Mouse (Mus musculus): ENCODE measurements at regions not wholly inside any gene's neighbourhood (a gene's known extent, or its start where the extent isn't known, plus 50 kb on each side); places are given as distances from the start of the nearest gene placed in this dataset.

DNA sequence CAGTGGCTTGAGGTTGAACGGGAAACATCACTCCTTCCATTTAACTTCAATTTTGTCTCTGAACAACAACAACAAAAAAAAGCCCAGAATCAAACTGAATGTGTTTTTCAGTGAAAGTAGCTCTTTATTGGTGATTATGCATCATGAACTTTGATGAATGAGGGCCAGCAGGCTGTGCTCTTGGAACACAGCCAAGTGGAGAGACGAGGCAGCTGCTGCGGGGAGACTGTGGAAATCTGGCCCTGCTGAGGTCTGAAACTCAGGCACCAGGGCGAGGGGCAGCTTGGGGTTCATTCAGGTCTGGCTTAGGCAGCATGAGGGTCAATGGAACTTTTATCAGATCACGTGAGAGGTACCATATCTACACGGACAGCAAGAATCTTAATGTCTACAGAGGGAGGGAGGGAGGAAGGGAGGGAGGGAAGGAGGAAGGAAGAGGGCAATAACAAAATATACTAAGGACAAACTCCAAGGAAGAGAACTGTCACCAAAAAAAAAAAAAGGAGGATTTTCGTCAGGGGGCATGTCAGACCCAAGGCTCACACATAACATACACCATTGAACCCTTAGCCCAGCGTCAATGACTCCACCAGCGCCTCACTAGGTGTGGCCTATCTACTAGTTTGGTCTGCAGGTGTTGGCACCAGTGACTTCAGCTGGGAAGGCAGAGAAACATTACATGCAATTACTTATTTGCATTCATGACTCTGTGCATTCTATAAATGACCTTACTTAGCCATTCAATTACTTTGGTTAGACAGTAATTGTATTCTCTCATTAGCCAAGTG, 239.0 kb upstream of the Fat1 start:
- ATAC-seq (ENCODE audit: low FRiP score) (peak; percentile 84; the same call in 1 of the 2 replicates), DNase-seq (ENCODE audit: low spot score) (peak; percentile 60)
- H3K4me2 ChIP-seq (replicated peaks; ENCODE audit: low read depth, low read length), result no peak overlapping the region
- H3K36me3 ChIP-seq (ENCODE audit: control insufficient read depth, insufficient read depth, low read length), result no peaks in the 10 kb centered on the region
- H3K9me3 ChIP-seq (ENCODE audit: control insufficient read depth, low read length), result no peaks in the 10 kb centered on the region
- H3K4me1 ChIP-seq (replicated peaks; ENCODE audit: control insufficient read depth, insufficient read depth, low read length), result no peaks in the 10 kb centered on the region
- no peaks in the 10 kb centered on the region for H3K27me3 ChIP-seq (ENCODE audit: control insufficient read depth, insufficient read depth, low read length)
- H3K27ac ChIP-seq (ENCODE audit: low read depth, low read length), result no peak overlapping the region
- no peak overlapping the region for H3K4me3 ChIP-seq (ENCODE audit: low read depth, low read length)
- 47% methylated on average over 9 of the region's 9 CpGs for WGBS
- no peak overlapping the region for H3K9ac ChIP-seq (ENCODE audit: low read depth, low read length)

DNA sequence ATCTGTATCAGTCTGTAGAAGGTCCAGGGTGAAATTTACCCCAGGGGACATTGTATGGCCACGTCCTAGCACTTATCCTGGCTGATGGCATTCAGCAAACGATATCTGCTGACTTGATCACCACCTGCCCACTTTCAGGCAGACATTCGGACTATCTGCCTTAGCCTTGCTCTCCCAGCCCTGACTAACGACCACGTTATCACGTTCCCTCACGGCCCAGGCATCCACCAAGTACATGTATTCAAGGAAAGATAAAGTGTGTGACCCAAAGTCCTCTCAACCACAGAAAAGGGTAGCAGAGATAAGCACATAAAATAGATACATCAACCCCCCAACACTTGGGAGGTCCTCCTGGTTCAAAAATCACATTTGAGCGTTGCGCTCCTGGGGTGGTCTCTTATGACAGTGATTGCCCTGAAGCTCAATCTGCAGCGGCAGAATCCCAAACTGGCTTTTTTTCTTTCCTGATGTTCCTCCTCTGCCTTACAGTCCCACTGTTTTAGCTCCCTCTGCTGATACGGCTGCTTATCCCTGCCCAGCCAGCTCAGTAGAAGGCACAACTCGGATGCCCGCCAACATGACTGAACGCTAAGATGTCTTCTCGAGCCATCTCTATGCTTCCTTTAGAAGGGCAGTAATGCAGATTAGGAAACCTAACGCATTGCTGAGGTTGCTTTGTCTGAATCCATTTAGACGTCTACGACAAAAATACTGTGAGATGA, 235.7 kb upstream of the Fat1 start:
- ATAC-seq (ENCODE audit: low FRiP score), result no peak
- H3K4me3 ChIP-seq (ENCODE audit: low read depth, low read length), result no peak overlapping the region
- 89% methylated on average over 18 of the region's 18 CpGs for WGBS

DNA sequence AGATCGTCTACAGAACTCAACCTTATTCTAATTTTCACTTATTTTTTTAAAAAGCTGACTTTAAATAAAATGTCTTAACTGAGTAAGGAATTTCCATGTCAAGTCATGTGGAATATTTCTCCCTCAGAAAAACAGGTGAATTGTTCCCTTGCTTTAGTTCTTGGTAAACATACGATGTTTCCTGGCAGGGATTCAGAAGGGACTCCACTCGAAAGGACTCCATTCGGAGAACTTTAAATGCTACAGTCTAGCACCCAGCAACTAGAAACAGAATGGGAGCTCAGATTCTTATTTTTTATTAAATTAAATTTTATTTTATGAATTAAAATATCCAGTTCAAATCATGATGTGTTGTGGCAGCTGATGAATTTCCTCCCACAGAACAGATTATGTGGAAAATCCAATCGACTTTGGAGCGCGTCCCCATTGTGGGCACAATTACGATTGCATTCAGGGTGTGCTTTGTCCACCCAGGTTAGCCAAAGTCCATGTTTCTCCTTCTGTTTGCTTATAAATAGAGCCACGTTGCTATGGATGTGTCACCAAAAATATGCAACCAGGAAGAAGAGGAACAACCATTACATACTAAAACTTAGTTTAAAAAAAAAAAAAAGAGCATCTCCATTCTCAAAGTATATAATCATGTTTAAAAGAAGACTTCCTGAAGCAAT, 230.5 kb upstream of the Fat1 start:
- H3K4me1 ChIP-seq (replicated peaks; ENCODE audit: control insufficient read depth, insufficient read depth, low read length), result no peaks in the 10 kb centered on the region
- DNase-seq (ENCODE audit: low spot score), result no peak
- no peak overlapping the region for H3K4me2 ChIP-seq (replicated peaks; ENCODE audit: low read depth, low read length)
- no peaks in the 10 kb centered on the region for H3K36me3 ChIP-seq (ENCODE audit: control insufficient read depth, insufficient read depth, low read length)
- H3K27me3 ChIP-seq (ENCODE audit: control insufficient read depth, insufficient read depth, low read length), result no peaks in the 10 kb centered on the region
- no peak overlapping the region for H3K9ac ChIP-seq (ENCODE audit: low read depth, low read length)
- no peak overlapping the region for H3K27ac ChIP-seq (ENCODE audit: low read depth, low read length)
- H3K4me3 ChIP-seq (ENCODE audit: low read depth, low read length), result no peak overlapping the region
- WGBS, result 90% methylated on average over 9 of the region's 9 CpGs
- ATAC-seq (ENCODE audit: low FRiP score), result no peak
- H3K9me3 ChIP-seq (ENCODE audit: control insufficient read depth, low read length), result no peaks in the 10 kb centered on the region

More for the DNA sequence above, 235.7 kb upstream of the Fat1 start:
- no peaks in the 10 kb centered on the region for H3K4me1 ChIP-seq (replicated peaks; ENCODE audit: control insufficient read depth, insufficient read depth, low read length)
- no peaks in the 10 kb centered on the region for H3K36me3 ChIP-seq (ENCODE audit: control insufficient read depth, insufficient read depth, low read length)
- no peak overlapping the region for H3K4me2 ChIP-seq (replicated peaks; ENCODE audit: low read depth, low read length)
- no peak for DNase-seq (ENCODE audit: low spot score)
- H3K27ac ChIP-seq (ENCODE audit: low read depth, low read length), result no peak overlapping the region
- no peaks in the 10 kb centered on the region for H3K9me3 ChIP-seq (ENCODE audit: control insufficient read depth, low read length)
- no peak overlapping the region for H3K9ac ChIP-seq (ENCODE audit: low read depth, low read length)
- H3K27me3 ChIP-seq (ENCODE audit: control insufficient read depth, insufficient read depth, low read length), result no peaks in the 10 kb centered on the region

DNA sequence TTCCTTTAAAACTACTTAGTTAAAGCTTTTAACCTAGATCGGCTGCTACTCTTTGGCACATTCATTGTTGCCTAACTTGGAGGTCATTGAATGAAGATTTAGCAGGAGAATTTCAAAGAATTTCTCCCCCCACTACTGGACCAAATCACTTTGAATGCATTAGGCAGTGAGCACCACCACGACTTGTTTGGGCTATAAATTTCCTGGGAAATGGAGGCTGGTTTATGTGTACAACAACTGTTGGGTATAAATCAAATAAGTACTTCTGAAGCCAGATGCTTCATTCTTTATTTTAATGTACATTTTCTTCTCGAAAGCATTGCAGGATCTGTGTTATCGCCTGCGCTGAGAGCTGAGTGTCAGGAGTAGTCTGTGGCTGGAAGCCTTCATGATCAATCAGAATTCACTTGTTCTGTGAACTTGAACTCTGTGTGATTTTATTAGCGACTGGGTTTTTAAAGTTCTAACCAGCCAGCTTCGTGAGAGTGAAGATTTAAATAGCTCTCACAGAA, 226.5 kb upstream of the Fat1 start:
- H3K27me3 ChIP-seq (ENCODE audit: control insufficient read depth, insufficient read depth, low read length), result no peaks in the 10 kb centered on the region
- no peak overlapping the region for H3K9ac ChIP-seq (ENCODE audit: low read depth, low read length)
- H3K4me3 ChIP-seq (ENCODE audit: low read depth, low read length), result no peak overlapping the region
- no peaks in the 10 kb centered on the region for H3K4me1 ChIP-seq (replicated peaks; ENCODE audit: control insufficient read depth, insufficient read depth, low read length)
- WGBS, result 84% methylated on average over 7 of the region's 7 CpGs
- no peak for DNase-seq (ENCODE audit: low spot score)
- H3K36me3 ChIP-seq (ENCODE audit: control insufficient read depth, insufficient read depth, low read length), result no peaks in the 10 kb centered on the region
- no peak for ATAC-seq (ENCODE audit: low FRiP score)
- no peak overlapping the region for H3K4me2 ChIP-seq (replicated peaks; ENCODE audit: low read depth, low read length)
- H3K9me3 ChIP-seq (ENCODE audit: control insufficient read depth, low read length), result no peaks in the 10 kb centered on the region
- no peak overlapping the region for H3K27ac ChIP-seq (ENCODE audit: low read depth, low read length)

DNA sequence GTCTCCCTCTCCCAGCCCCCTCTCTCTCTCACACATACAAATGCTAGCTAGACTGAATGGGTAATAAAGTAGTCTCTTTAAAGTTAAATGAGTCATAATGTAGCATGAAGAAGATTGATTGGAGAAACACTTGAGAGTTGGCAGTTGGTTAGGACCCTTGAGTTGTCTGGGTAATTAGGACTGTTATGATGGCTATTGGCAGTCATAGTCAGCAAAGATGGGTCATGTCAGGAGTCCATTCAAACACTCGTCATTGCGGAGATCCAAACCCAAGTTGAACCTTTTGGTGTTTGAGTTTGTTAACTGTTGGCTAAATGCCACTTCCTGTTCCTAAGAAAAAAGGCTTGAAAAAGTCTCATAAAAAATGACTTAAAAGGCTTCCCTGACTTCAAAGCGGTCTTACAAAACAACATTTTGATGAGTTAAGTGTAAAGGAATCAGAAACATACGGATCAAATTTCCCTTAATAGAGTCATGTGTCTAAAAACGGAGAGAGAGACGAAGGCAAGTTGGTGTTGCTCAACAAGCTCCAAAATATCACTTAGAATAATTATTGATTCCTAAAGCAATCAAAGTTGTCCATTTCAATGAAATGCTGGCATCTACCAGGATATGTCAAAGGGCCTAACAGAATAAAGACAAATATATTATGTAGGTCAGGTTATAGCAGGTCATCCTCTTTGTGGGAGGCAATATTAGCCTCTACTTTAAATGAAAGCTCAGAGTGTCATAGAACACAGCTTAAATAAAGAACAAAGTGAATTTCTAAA, 225.9 kb upstream of the Fat1 start:
- Histone ChIP-seq H3K4me3 (ENCODE audit: low read depth, low read length) (no peak overlapping the region), H3K9ac (ENCODE audit: low read depth, low read length) (no peak overlapping the region), H3K27ac (ENCODE audit: low read depth, low read length) (no peak overlapping the region), H3K9me3 (ENCODE audit: control insufficient read depth, low read length) (no peaks in the 10 kb centered on the region), H3K27me3 (ENCODE audit: control insufficient read depth, insufficient read depth, low read length) (no peaks in the 10 kb centered on the region), H3K4me2 (replicated peaks; ENCODE audit: low read depth, low read length) (no peak overlapping the region), H3K36me3 (ENCODE audit: control insufficient read depth, insufficient read depth, low read length) (no peaks in the 10 kb centered on the region), H3K4me1 (replicated peaks; ENCODE audit: control insufficient read depth, insufficient read depth, low read length) (no peaks in the 10 kb centered on the region)
- no peak for DNase-seq (ENCODE audit: low spot score)
- WGBS, result 77% methylated on average over 6 of the region's 6 CpGs
- ATAC-seq (ENCODE audit: low FRiP score), result no peak

DNA sequence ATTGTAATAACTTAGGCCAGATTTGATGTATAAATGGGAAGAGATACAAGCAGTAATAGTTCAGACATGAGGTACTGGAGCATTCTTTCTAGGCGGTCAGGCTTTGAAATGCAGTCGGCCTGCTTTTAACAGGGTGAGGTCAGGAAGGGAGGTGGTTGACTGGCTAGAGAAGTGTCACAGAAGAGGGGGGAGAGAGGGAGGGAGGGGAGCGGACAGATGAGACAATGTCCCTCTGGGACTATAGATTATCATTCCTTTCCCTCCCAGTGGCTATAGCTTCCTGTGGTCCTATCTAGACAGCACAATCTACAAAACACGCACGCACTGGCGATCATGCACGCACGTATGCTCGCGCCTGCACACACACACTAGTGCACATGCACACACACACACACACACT, 200.7 kb upstream of the Fat1 start:
- Histone ChIP-seq H3K9ac (ENCODE audit: low read depth, low read length) (no peak overlapping the region), H3K4me1 (replicated peaks; ENCODE audit: control insufficient read depth, insufficient read depth, low read length) (no peaks in the 10 kb centered on the region), H3K9me3 (ENCODE audit: control insufficient read depth, low read length) (no peaks in the 10 kb centered on the region), H3K27me3 (ENCODE audit: control insufficient read depth, insufficient read depth, low read length) (no peaks in the 10 kb centered on the region), H3K27ac (ENCODE audit: low read depth, low read length) (no peak overlapping the region), H3K36me3 (ENCODE audit: control insufficient read depth, insufficient read depth, low read length) (no peaks in the 10 kb centered on the region), H3K4me2 (replicated peaks; ENCODE audit: low read depth, low read length) (no peak overlapping the region), H3K4me3 (ENCODE audit: low read depth, low read length) (no peak overlapping the region)
- DNase-seq (ENCODE audit: low spot score) (no peak), ATAC-seq (ENCODE audit: low FRiP score) (peak; percentile 43; the same call in 1 of the 2 replicates)
- WGBS, result 82% methylated on average over 10 of the region's 10 CpGs

DNA sequence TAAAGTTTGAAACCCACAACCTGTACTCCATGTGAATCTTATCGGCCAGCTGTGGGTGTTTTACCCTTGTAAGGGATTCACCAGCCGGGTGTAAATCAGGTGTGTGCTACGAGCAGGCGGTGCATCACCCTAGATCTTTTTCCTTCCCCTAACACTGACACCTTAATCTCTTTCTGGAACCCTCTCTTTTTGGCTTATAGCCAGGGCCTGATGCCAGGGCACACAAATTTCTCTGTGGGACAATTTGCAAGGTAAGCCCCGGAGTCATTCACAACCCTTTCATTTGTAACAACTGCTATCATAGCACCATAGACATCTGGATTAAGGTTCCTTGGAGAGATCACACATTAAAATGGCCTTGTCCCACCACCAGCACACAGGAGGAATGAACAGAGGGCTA, 199.4 kb upstream of the Fat1 start:
- Histone ChIP-seq H3K36me3 (ENCODE audit: control insufficient read depth, insufficient read depth, low read length) (no peaks in the 10 kb centered on the region), H3K9me3 (ENCODE audit: control insufficient read depth, low read length) (no peaks in the 10 kb centered on the region), H3K27ac (ENCODE audit: low read depth, low read length) (no peak overlapping the region), H3K4me2 (replicated peaks; ENCODE audit: low read depth, low read length) (no peak overlapping the region), H3K27me3 (ENCODE audit: control insufficient read depth, insufficient read depth, low read length) (no peaks in the 10 kb centered on the region), H3K9ac (ENCODE audit: low read depth, low read length) (no peak overlapping the region), H3K4me1 (replicated peaks; ENCODE audit: control insufficient read depth, insufficient read depth, low read length) (no peaks in the 10 kb centered on the region), H3K4me3 (ENCODE audit: low read depth, low read length) (no peak overlapping the region)
- 94% methylated on average over 5 of the region's 5 CpGs for WGBS
- no peak for DNase-seq (ENCODE audit: low spot score)
- no peak for ATAC-seq (ENCODE audit: low FRiP score)

DNA sequence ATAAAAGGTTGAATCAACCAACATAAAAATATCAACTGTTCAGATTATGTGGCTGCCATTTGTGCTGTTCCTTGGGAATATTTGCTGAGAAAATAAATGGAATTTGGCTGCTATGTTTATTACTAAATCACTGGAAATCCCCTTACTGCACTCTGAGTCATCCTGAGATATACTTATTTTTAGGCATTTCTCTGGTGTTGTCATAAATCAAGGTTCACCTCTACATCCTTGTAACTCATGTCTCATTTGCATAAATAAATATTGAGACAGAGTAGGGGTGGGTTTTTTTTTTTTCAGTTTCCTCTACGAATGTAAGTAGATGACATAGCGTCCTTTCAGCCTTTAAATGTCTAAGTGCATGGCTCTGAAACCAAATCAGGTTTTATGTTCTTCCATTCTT, 191.9 kb upstream of the Fat1 start:
- Histone ChIP-seq H3K4me2 (replicated peaks; ENCODE audit: low read depth, low read length) (no peak overlapping the region), H3K9ac (ENCODE audit: low read depth, low read length) (no peak overlapping the region), H3K27ac (ENCODE audit: low read depth, low read length) (no peak overlapping the region), H3K36me3 (ENCODE audit: control insufficient read depth, insufficient read depth, low read length) (no peaks in the 10 kb centered on the region), H3K27me3 (ENCODE audit: control insufficient read depth, insufficient read depth, low read length) (no peaks in the 10 kb centered on the region), H3K4me3 (ENCODE audit: low read depth, low read length) (no peak overlapping the region), H3K4me1 (replicated peaks; ENCODE audit: control insufficient read depth, insufficient read depth, low read length) (no peaks in the 10 kb centered on the region), H3K9me3 (ENCODE audit: control insufficient read depth, low read length) (no peaks in the 10 kb centered on the region)
- ATAC-seq (ENCODE audit: low FRiP score) (no peak), DNase-seq (ENCODE audit: low spot score) (no peak)
- WGBS, result 90% methylated on average over 2 of the region's 2 CpGs
